Mouse (Mus musculus) midbrain, embryonic 15.5 days (tissue): ENCODE measurements at regions not wholly inside any gene's neighbourhood (a gene's known extent, or its start where the extent isn't known, plus 50 kb on each side); places are given as distances from the start of the nearest gene placed in this dataset.

Experiments
- ATAC-seq: fragments of 200-750 bp; cut with Nextera tagmentation; replicated peaks from 2 replicates; pipeline ENCODE4 v1.8.0; 2017; ENCODE audit warnings: moderate TSS enrichment
- H3K27ac ChIP-seq: fragments of 300-500 bp; sonication (generic); 2 replicates; pipeline ENCODE4 v1.5.1; 2015; ENCODE audit warnings: mild to moderate bottlenecking, inconsistent platforms
- H3K27me3 ChIP-seq: fragments of 300-500 bp; sonication (generic); replicated peaks from 2 replicates; pipeline ENCODE4 v1.6.1; 2015; ENCODE audit warnings: inconsistent platforms
- H3K36me3 ChIP-seq: fragments of 300-500 bp; sonication (generic); replicated peaks from 2 replicates; pipeline ENCODE4 v1.6.1; 2015; ENCODE audit warnings: inconsistent platforms
- H3K4me1 ChIP-seq: fragments of 300-500 bp; sonication (generic); 2 replicates; pipeline ENCODE4 v1.6.1; 2015; ENCODE audit warnings: inconsistent platforms
- H3K4me2 ChIP-seq: fragments of 300-500 bp; sonication (generic); 2 replicates; pipeline ENCODE4 v1.6.1; 2015; ENCODE audit warnings: inconsistent platforms, mild to moderate bottlenecking, moderate library complexity
- H3K4me3 ChIP-seq: fragments of 300-500 bp; sonication (generic); 2 replicates; pipeline ENCODE4 v1.5.1; 2015; ENCODE audit warnings: mild to moderate bottlenecking, inconsistent platforms
- H3K9ac ChIP-seq: fragments of 300-500 bp; sonication (generic); 2 replicates; pipeline ENCODE4 v1.6.1; 2015; ENCODE audit warnings: mild to moderate bottlenecking, inconsistent platforms
- H3K9me3 ChIP-seq: fragments of 300-500 bp; sonication (generic); 2 replicates; pipeline ENCODE4 v1.6.1; 2016; ENCODE audit warnings: inconsistent platforms
- WGBS: fragments of 180-500 bp; shearing (Covaris S2); methylation state at CpG from one replicate; pipeline ENCODE4 v1.1.7; 2015; ENCODE audit warnings: mixed read lengths; 5-methylcytosine and 5-hydroxymethylcytosine counted together

DNA sequence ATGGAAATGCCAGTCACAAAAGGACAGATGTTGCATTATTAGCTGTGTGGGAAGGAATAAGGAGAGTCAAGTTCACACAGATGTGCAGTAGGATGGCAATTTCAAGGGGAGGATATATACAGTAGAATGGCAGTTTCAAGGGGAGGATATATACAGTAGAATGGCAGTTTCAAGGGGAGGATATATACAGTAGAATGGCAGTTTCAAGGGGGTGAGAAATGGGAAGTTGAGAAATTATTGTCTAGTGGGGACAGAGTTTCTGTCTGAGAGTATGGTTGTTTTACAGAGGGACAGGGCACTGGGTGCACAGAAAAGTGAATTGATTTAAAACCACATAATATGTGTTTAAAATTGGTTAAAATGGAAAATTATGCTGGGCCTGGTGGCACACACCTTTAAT, 54.8 kb upstream of the Scel start:
- H3K4me1 ChIP-seq, result no peaks in the 10 kb centered on the region; the same call in 1 of the 2 replicates
- H3K9ac ChIP-seq, result no peak overlapping the region
- ATAC-seq, result no peak
- H3K36me3 ChIP-seq, result no peaks in the 10 kb centered on the region
- H3K27me3 ChIP-seq, result no peaks in the 10 kb centered on the region
- no peak overlapping the region for H3K27ac ChIP-seq
- no peak overlapping the region for H3K4me3 ChIP-seq
- H3K4me2 ChIP-seq, result no peak overlapping the region
- no peaks in the 10 kb centered on the region for H3K9me3 ChIP-seq

- WGBS, result 92% methylated on average over 1 of the region's 1 CpGs
- H3K4me3 ChIP-seq, result no peak overlapping the region
- H3K27me3 ChIP-seq, result no peaks in the 10 kb centered on the region
- H3K4me2 ChIP-seq, result no peak overlapping the region
- H3K36me3 ChIP-seq, result no peaks in the 10 kb centered on the region
- no peak overlapping the region for H3K27ac ChIP-seq
- no peaks in the 10 kb centered on the region for H3K4me1 ChIP-seq
- ATAC-seq, result no peak
- no peak overlapping the region for H3K9ac ChIP-seq
- no peaks in the 10 kb centered on the region for H3K9me3 ChIP-seq
Observed at GRCm38 (mm10) chr14:103456106-103456505, 57.0 kb upstream of the Scel start.

GRCm38 (mm10) chr14:103450756-103451155, 62.4 kb upstream of the Scel start:
- Histone ChIP-seq H3K4me2 (no peak overlapping the region), H3K9me3 (no peaks in the 10 kb centered on the region), H3K27me3 (no peaks in the 10 kb centered on the region), H3K4me1 (no peaks in the 10 kb centered on the region), H3K9ac (no peak overlapping the region), H3K4me3 (no peak overlapping the region), H3K27ac (no peak overlapping the region), H3K36me3 (no peaks in the 10 kb centered on the region)
- WGBS, result 95% methylated on average over 6 of the region's 6 CpGs
- ATAC-seq, result no peak

DNA sequence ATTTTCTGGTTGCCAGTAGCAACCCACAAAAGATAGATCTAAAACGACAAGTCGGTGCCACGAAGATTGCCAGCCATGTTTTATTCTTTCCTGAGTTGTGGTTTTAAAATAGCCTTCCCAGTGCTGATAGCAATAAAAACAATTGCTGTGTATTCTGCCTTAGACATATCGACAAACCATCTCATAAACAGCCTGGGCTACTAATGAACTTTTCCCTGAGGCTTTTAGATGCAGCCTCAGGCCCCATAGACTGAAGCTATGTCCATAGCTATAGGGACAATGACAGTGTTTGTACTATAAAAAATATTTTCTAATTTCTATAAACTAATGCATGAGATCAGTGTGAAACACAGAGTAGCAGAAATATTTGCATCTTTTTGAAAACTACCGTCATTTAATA, 63.7 kb upstream of the Scel start:
- Histone ChIP-seq H3K9ac (no peak overlapping the region), H3K4me2 (no peak overlapping the region), H3K36me3 (no peaks in the 10 kb centered on the region), H3K9me3 (no peaks in the 10 kb centered on the region), H3K27me3 (no peaks in the 10 kb centered on the region), H3K4me1 (no peaks in the 10 kb centered on the region), H3K4me3 (no peak overlapping the region), H3K27ac (no peak overlapping the region)
- ATAC-seq, result no peak
- WGBS, result 61% methylated on average over 5 of the region's 5 CpGs

DNA sequence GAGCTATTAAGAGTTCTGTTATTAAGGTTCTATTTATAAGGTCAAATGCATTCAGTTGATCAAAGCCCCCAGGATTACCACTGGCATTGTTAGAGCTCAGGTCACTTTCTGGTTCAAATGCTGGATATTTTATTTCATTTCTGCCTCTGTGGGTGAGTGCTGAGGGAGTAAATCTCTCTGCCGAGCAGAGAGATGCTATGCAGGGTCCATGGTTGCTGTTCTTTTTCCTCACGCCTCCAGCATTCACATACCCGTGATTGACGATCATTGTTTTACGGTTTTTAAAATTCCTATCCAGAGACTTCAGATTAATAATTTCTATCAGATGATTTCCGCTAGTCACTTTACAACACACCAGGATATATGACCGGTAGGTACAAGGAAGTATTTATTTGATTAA, 64.1 kb upstream of the Scel start:
- Histone ChIP-seq H3K4me2 (no peak overlapping the region), H3K4me1 (no peaks in the 10 kb centered on the region), H3K9ac (no peak overlapping the region), H3K27ac (no peak overlapping the region), H3K9me3 (no peaks in the 10 kb centered on the region), H3K36me3 (no peaks in the 10 kb centered on the region), H3K4me3 (no peak overlapping the region), H3K27me3 (no peaks in the 10 kb centered on the region)
- ATAC-seq, result no peak
- WGBS, result 50% methylated on average over 7 of the region's 7 CpGs

- ATAC-seq, result no peak; the same call in 1 of the 2 replicates
- Histone ChIP-seq H3K36me3 (no peaks in the 10 kb centered on the region), H3K27me3 (no peaks in the 10 kb centered on the region), H3K4me3 (no peak overlapping the region), H3K9ac (no peak overlapping the region), H3K4me2 (no peak overlapping the region), H3K9me3 (no peaks in the 10 kb centered on the region), H3K4me1 (no peaks in the 10 kb centered on the region), H3K27ac (no peak overlapping the region)
- WGBS, result 29% methylated on average over 2 of the region's 2 CpGs
Observed at GRCm38 (mm10) chr14:103446671-103447070, 66.5 kb upstream of the Scel start.

GRCm38 (mm10) chr14:103441454-103442065, 71.6 kb upstream of the Scel start:
- no peak overlapping the region for H3K9ac ChIP-seq
- 50% methylated on average over 15 of the region's 15 CpGs for WGBS
- no peaks in the 10 kb centered on the region for H3K27me3 ChIP-seq
- H3K4me1 ChIP-seq, result no peaks in the 10 kb centered on the region
- H3K36me3 ChIP-seq, result no peaks in the 10 kb centered on the region
- ATAC-seq, result no peak
- no peaks in the 10 kb centered on the region for H3K9me3 ChIP-seq
- no peak overlapping the region for H3K4me2 ChIP-seq
- no peak overlapping the region for H3K27ac ChIP-seq
- H3K4me3 ChIP-seq, result no peak overlapping the region

- H3K4me1 ChIP-seq, result no peaks in the 10 kb centered on the region
- no peak overlapping the region for H3K9ac ChIP-seq
- no peaks in the 10 kb centered on the region for H3K9me3 ChIP-seq
- no peaks in the 10 kb centered on the region for H3K27me3 ChIP-seq
- WGBS, result 46% methylated on average over 8 of the region's 8 CpGs
- H3K4me2 ChIP-seq, result no peak overlapping the region
- no peak overlapping the region for H3K4me3 ChIP-seq
- no peaks in the 10 kb centered on the region for H3K36me3 ChIP-seq
- ATAC-seq, result no peak
- H3K27ac ChIP-seq, result no peak overlapping the region
Observed at GRCm38 (mm10) chr14:103440243-103440642, 72.9 kb upstream of the Scel start.

DNA sequence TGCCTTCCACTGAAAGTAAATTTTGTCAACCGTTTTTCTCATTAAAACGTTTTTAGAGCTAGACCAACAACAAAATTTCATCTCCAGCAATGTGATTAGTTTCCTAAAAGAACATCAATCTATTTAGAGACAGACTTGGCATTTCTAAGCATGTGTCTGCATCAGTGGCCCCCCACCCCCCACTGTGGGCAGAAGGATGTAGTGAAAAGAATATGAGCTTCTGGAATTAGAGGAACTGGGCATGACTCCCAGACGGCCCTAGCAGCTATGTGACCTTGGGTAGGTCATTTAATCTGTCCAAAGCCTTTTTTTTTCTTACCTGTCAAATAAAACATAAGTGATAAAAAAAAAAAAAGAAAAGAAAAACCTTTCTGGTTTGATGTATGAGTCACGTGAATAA, 78.9 kb upstream of the Scel start:
- Histone ChIP-seq H3K27ac (no peak overlapping the region), H3K36me3 (no peaks in the 10 kb centered on the region), H3K4me1 (no peaks in the 10 kb centered on the region), H3K4me2 (no peak overlapping the region), H3K4me3 (no peak overlapping the region), H3K9me3 (no peaks in the 10 kb centered on the region), H3K9ac (no peak overlapping the region), H3K27me3 (no peaks in the 10 kb centered on the region)
- 71% methylated on average over 4 of the region's 4 CpGs for WGBS
- ATAC-seq, result no peak

GRCm38 (mm10) chr14:103433106-103433505, 80.0 kb upstream of the Scel start:
- H3K9ac ChIP-seq, result no peak overlapping the region
- no peaks in the 10 kb centered on the region for H3K4me1 ChIP-seq
- no peak overlapping the region for H3K4me3 ChIP-seq
- H3K4me2 ChIP-seq, result no peak overlapping the region
- H3K9me3 ChIP-seq, result no peaks in the 10 kb centered on the region
- ATAC-seq, result no peak
- no peaks in the 10 kb centered on the region for H3K36me3 ChIP-seq
- no peaks in the 10 kb centered on the region for H3K27me3 ChIP-seq
- WGBS, result 93% methylated on average over 3 of the region's 3 CpGs
- no peak overlapping the region for H3K27ac ChIP-seq

GRCm38 (mm10) chr14:103427873-103428272, 81.3 kb upstream of the Mycbp2 start:
- H3K4me3 ChIP-seq, result no peak overlapping the region
- no peaks in the 10 kb centered on the region for H3K4me1 ChIP-seq
- 92% methylated on average over 2 of the region's 2 CpGs for WGBS
- no peaks in the 10 kb centered on the region for H3K36me3 ChIP-seq
- no peaks in the 10 kb centered on the region for H3K9me3 ChIP-seq
- no peaks in the 10 kb centered on the region for H3K27me3 ChIP-seq
- no peak for ATAC-seq
- H3K4me2 ChIP-seq, result no peak overlapping the region
- no peak overlapping the region for H3K9ac ChIP-seq
- no peak overlapping the region for H3K27ac ChIP-seq

- WGBS, result 74% methylated on average over 10 of the region's 10 CpGs
- no peak; the same call in 1 of the 2 replicates for ATAC-seq
- no peaks in the 10 kb centered on the region for H3K36me3 ChIP-seq
- no peaks in the 10 kb centered on the region for H3K9me3 ChIP-seq
- H3K27me3 ChIP-seq, result no peaks in the 10 kb centered on the region
- H3K4me1 ChIP-seq, result peaks cover 5% of the 10 kb centered on the region; the same call in 1 of the 2 replicates
- H3K9ac ChIP-seq, result no peak overlapping the region
- no peak overlapping the region for H3K4me3 ChIP-seq
- no peak overlapping the region for H3K4me2 ChIP-seq
- H3K27ac ChIP-seq, result no peak overlapping the region
Observed at GRCm38 (mm10) chr14:103421305-103421822, 74.8 kb upstream of the Mycbp2 start.
